Mouse (Mus musculus) embryonic fibroblast, embryonic 13.5 days (primary cell): ENCODE data around the gene Nlgn1.

ENCODE experiments used
- CTCF ChIP-seq: IDR thresholded peaks from 2 replicates; pipeline ENCODE4 v1.5.1; 2011; ENCODE audit warnings: mild to moderate bottlenecking, control low read depth, low read length, moderate library complexity, borderline replicate concordance; ENCODE audit not compliant: insufficient read depth
- POLR2A ChIP-seq: IDR thresholded peaks from 2 replicates; pipeline ENCODE4 v1.6.1; 2011; ENCODE audit warnings: low read depth, mild to moderate bottlenecking, control low read depth, low read length, moderate library complexity

- TF ChIP-seq CTCF, result no peak
- no peak for TF ChIP-seq POLR2A
Measured at GRCm38 (mm10) chr3:26151351-26152020, 180.8 kb downstream of the Nlgn1 start.
